Mouse (Mus musculus): Measurements from ENCODE around the gene Mybbp1a.

- TF ChIP-seq POLR2A (IDR thresholded peaks at IDR 0.05; ENCODE audit: borderline replicate concordance, insufficient read depth, low read length), result no peak
- TF ChIP-seq CTCF (IDR thresholded peaks at IDR 0.05; ENCODE audit: borderline replicate concordance, insufficient read depth, low read depth, low read length), result no peak
These were observed 22.1 kb upstream of the Mybbp1a start for GRCm38 (mm10) chr11:72419006-72419405.
